Mouse (Mus musculus): ENCODE results near the gene Exoc8. TPM values are rescaled to one million over a fixed set of nuclear protein-coding genes. Genes with fewer than 3 reads are reported as not detected.

The Exoc8 gene
- polyA plus RNA-seq (2014; fragmentation: Nextera tagmentation; extraction: Ambion mirVana), result 7.0 and 8.1 TPM in 2 replicates

DNA sequence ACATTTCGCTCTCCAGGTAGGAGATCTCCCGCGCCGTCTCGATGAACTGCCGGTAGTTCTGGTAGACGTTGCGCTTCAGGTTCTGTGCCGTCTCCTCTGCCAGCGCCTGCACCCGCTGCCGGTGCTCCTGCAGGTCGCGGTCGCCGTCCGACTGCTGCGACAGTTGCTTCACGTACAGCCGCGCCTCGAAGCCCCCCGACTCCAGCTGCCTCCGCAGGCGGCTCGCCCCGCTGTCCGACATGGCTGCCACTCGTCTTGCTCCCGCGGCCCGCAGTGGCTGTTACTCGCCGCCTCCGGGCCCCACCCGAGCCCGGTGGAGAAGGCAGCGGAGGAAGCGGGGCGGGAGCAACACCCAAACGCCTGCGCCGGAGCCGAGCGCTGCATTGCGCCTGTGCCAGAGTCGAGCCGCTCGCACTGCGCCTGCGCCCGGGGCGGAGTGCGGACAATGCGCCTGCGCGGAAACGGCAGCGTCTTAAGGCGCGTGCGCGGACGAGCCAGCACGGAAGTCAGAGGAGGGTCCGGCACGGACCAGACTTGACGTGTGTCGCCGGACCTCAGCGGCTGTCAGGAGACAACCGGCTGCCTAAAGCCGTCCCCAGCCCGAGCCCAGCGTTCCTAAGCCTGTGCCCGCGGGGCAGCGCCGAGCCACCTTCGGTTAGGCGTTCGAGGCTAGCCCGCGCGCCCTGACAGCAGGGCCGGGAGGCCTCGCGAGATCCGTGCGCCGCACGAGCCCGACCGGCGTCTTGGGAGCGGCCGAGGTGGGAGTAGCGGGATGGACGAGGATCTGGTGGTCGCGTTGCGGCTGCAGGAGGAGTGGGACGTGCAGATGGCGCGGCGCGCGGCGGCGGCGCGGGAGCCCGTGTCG, at the start of gene Exoc8, which contains the start of gene Sprtn:
Gene Exoc8, minus strand, starts transcription at position 320 of the 865 bp plus-strand sequence.
Gene Sprtn, plus strand, starts transcription at position 501 of the 865 bp plus-strand sequence.
- H3K9me3 ChIP-seq (ENCODE audit: control insufficient read depth, low read length), result no peaks in the 10 kb centered on the region
- H3K4me3 ChIP-seq (ENCODE audit: low read depth, low read length), result peak within 1 kb of the TSS; percentile 86
- H3K27me3 ChIP-seq (ENCODE audit: control insufficient read depth, insufficient read depth, low read length), result no peaks in the 10 kb centered on the region
- H3K4me1 ChIP-seq (ENCODE audit: control insufficient read depth, insufficient read depth, low read length), result peaks cover 11% of the 10 kb centered on the region
- DNase-seq (ENCODE audit: low spot score) (peak; percentile 98), ATAC-seq (ENCODE audit: insufficient number of reproducible peaks, low FRiP score, low TSS enrichment, low read depth) (peak; percentile 82)
- WGBS, result under 1% methylated on average over 112 of the region's 114 CpGs
- H3K9ac ChIP-seq (ENCODE audit: low read length), result peak within 1 kb of the TSS; percentile 66
- peak within 1 kb of the TSS; percentile 81 for H3K4me2 ChIP-seq (ENCODE audit: low read depth, severe bottlenecking)
- H3K36me3 ChIP-seq (ENCODE audit: control insufficient read depth, insufficient read depth, low read length), result peaks cover 9% of the 10 kb centered on the region; the same call in 1 of the 2 replicates
- H3K27ac ChIP-seq (replicated peaks; ENCODE audit: low read depth, low read length), result no peak within 1 kb of the TSS; the same call in 1 of the 2 replicates

GRCm38 (mm10) chr8:124944406-124944805, 46.9 kb upstream of the Exoc8 start:
- DNase-seq (ENCODE audit: low spot score) (no peak), ATAC-seq (ENCODE audit: insufficient number of reproducible peaks, low FRiP score, low TSS enrichment, low read depth) (no peak)
- Histone ChIP-seq H3K4me1 (ENCODE audit: control insufficient read depth, insufficient read depth, low read length) (peaks cover 7% of the 10 kb centered on the region), H3K9me3 (ENCODE audit: control insufficient read depth, low read length) (no peaks in the 10 kb centered on the region), H3K4me3 (ENCODE audit: low read depth, low read length) (no peak overlapping the region), H3K36me3 (ENCODE audit: control insufficient read depth, insufficient read depth, low read length) (no peaks in the 10 kb centered on the region), H3K27me3 (ENCODE audit: control insufficient read depth, insufficient read depth, low read length) (no peaks in the 10 kb centered on the region), H3K9ac (ENCODE audit: low read length) (no peak overlapping the region), H3K4me2 (ENCODE audit: low read depth, severe bottlenecking) (no peak overlapping the region), H3K27ac (replicated peaks; ENCODE audit: low read depth, low read length) (no peak overlapping the region)
- whole genome bisulfite sequencing, result 56% methylated on average over 7 of the region's 7 CpGs

- H3K4me2 ChIP-seq (ENCODE audit: low read depth, severe bottlenecking), result no peak overlapping the region
- H3K27me3 ChIP-seq (ENCODE audit: control insufficient read depth, insufficient read depth, low read length), result no peaks in the 10 kb centered on the region
- no peak overlapping the region for H3K4me3 ChIP-seq (ENCODE audit: low read depth, low read length)
- no peaks in the 10 kb centered on the region for H3K9me3 ChIP-seq (ENCODE audit: control insufficient read depth, low read length)
- no peak for ATAC-seq (ENCODE audit: insufficient number of reproducible peaks, low FRiP score, low TSS enrichment, low read depth)
- no peak overlapping the region for H3K27ac ChIP-seq (replicated peaks; ENCODE audit: low read depth, low read length)
- WGBS, result 87% methylated on average over 6 of the region's 6 CpGs
- no peak overlapping the region for H3K9ac ChIP-seq (ENCODE audit: low read length)
- H3K36me3 ChIP-seq (ENCODE audit: control insufficient read depth, insufficient read depth, low read length), result no peaks in the 10 kb centered on the region
- H3K4me1 ChIP-seq (ENCODE audit: control insufficient read depth, insufficient read depth, low read length), result peaks cover 7% of the 10 kb centered on the region
- no peak for DNase-seq (ENCODE audit: low spot score)
Measured at GRCm38 (mm10) chr8:124943801-124944200, 46.3 kb upstream of the Exoc8 start.

DNA sequence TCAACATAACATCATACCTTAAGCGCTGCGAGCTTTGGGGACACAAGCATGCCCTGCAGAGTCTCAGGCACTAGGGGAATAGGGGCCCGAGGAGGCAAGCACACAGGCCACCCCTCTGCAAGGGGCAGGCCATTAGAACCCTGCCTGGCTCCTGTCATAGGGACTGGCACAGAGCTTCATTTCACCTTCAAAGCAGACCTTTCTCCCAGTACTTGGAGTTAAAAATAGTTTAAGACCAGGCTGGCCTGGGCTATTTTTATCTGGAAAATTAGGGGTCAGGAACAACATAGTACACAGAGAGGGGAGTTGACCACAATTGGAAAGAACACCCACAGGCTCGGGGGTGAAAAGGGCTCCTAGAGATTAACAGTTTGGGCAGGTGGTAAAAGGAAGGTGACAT, 39.8 kb upstream of the Exoc8 start:
- H3K36me3 ChIP-seq (ENCODE audit: control insufficient read depth, insufficient read depth, low read length), result no peaks in the 10 kb centered on the region
- no peak overlapping the region for H3K27ac ChIP-seq (replicated peaks; ENCODE audit: low read depth, low read length)
- no peaks in the 10 kb centered on the region for H3K27me3 ChIP-seq (ENCODE audit: control insufficient read depth, insufficient read depth, low read length)
- ATAC-seq (ENCODE audit: insufficient number of reproducible peaks, low FRiP score, low TSS enrichment, low read depth), result no peak
- H3K4me2 ChIP-seq (ENCODE audit: low read depth, severe bottlenecking), result no peak overlapping the region
- DNase-seq (ENCODE audit: low spot score), result no peak
- H3K4me1 ChIP-seq (ENCODE audit: control insufficient read depth, insufficient read depth, low read length), result no peaks in the 10 kb centered on the region
- WGBS, result 90% methylated on average over 4 of the region's 4 CpGs
- H3K4me3 ChIP-seq (ENCODE audit: low read depth, low read length), result no peak overlapping the region
- H3K9me3 ChIP-seq (ENCODE audit: control insufficient read depth, low read length), result no peaks in the 10 kb centered on the region
- no peak overlapping the region for H3K9ac ChIP-seq (ENCODE audit: low read length)

DNA sequence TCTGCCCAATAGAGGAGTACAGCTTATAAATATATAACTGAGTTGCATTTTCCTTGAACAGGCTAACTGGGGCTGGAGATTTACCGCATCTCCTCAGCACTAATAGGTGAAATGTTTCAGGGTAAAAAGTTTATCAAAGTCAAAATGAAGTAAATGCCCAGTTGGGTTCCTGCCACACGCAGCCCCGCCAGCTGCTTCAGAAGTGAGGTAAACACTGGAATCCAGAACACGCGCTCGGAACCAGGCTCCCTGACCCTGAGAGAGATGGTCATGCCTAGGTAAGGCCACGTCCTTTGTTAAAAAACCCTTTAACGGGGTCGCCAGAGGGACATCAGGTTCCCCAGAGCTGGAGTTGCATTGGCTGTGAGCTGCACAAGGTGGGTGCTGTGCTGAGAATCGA, 39.2 kb upstream of the Exoc8 start:
- H3K9ac ChIP-seq (ENCODE audit: low read length), result no peak overlapping the region
- H3K9me3 ChIP-seq (ENCODE audit: control insufficient read depth, low read length), result no peaks in the 10 kb centered on the region
- H3K36me3 ChIP-seq (ENCODE audit: control insufficient read depth, insufficient read depth, low read length), result no peaks in the 10 kb centered on the region
- DNase-seq (ENCODE audit: low spot score) (no peak), ATAC-seq (ENCODE audit: insufficient number of reproducible peaks, low FRiP score, low TSS enrichment, low read depth) (no peak)
- no peak overlapping the region for H3K4me3 ChIP-seq (ENCODE audit: low read depth, low read length)
- no peaks in the 10 kb centered on the region for H3K27me3 ChIP-seq (ENCODE audit: control insufficient read depth, insufficient read depth, low read length)
- no peaks in the 10 kb centered on the region for H3K4me1 ChIP-seq (ENCODE audit: control insufficient read depth, insufficient read depth, low read length)
- 96% methylated on average over 10 of the region's 10 CpGs for WGBS
- no peak overlapping the region for H3K4me2 ChIP-seq (ENCODE audit: low read depth, severe bottlenecking)
- H3K27ac ChIP-seq (replicated peaks; ENCODE audit: low read depth, low read length), result no peak overlapping the region

DNA sequence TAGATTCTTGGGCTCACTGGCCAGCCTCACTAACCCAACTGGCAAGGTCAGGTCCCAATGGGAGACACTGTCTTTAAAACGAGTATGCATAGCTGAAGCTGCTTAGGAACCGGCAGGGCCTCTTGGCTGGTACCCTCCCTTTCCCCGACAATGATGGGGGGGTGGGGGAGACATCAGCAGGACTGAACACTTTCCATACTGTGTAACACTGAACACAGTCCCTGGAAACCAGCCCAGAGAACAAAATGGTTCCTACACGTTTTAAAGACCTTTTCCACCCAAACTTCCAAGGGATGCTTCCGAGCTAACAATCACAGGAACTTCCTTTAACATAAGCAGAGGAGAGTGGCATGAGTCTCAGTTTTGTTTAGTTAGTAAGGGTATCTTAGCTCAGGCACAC, 37.6 kb upstream of the Exoc8 start:
- no peaks in the 10 kb centered on the region for H3K36me3 ChIP-seq (ENCODE audit: control insufficient read depth, insufficient read depth, low read length)
- 91% methylated on average over 5 of the region's 5 CpGs for WGBS

GRCm38 (mm10) chr8:124932435-124932834, 34.9 kb upstream of the Exoc8 start:
- no peak overlapping the region for H3K9ac ChIP-seq (ENCODE audit: low read length)
- no peaks in the 10 kb centered on the region for H3K9me3 ChIP-seq (ENCODE audit: control insufficient read depth, low read length)
- DNase-seq (ENCODE audit: low spot score), result no peak
- H3K4me1 ChIP-seq (ENCODE audit: control insufficient read depth, insufficient read depth, low read length), result no peaks in the 10 kb centered on the region
- 84% methylated on average over 3 of the region's 3 CpGs for WGBS
- no peak overlapping the region for H3K4me2 ChIP-seq (ENCODE audit: low read depth, severe bottlenecking)
- ATAC-seq (ENCODE audit: insufficient number of reproducible peaks, low FRiP score, low TSS enrichment, low read depth), result no peak
- no peaks in the 10 kb centered on the region for H3K36me3 ChIP-seq (ENCODE audit: control insufficient read depth, insufficient read depth, low read length)
- H3K27ac ChIP-seq (replicated peaks; ENCODE audit: low read depth, low read length), result no peak overlapping the region
- H3K27me3 ChIP-seq (ENCODE audit: control insufficient read depth, insufficient read depth, low read length), result no peaks in the 10 kb centered on the region
- no peak overlapping the region for H3K4me3 ChIP-seq (ENCODE audit: low read depth, low read length)

More for the DNA sequence above, 37.6 kb upstream of the Exoc8 start:
- H3K9ac ChIP-seq (ENCODE audit: low read length), result no peak overlapping the region
- no peaks in the 10 kb centered on the region for H3K9me3 ChIP-seq (ENCODE audit: control insufficient read depth, low read length)
- no peak overlapping the region for H3K27ac ChIP-seq (replicated peaks; ENCODE audit: low read depth, low read length)
- DNase-seq (ENCODE audit: low spot score) (no peak), ATAC-seq (ENCODE audit: insufficient number of reproducible peaks, low FRiP score, low TSS enrichment, low read depth) (no peak)
- no peak overlapping the region for H3K4me2 ChIP-seq (ENCODE audit: low read depth, severe bottlenecking)
- no peaks in the 10 kb centered on the region for H3K4me1 ChIP-seq (ENCODE audit: control insufficient read depth, insufficient read depth, low read length)
- H3K27me3 ChIP-seq (ENCODE audit: control insufficient read depth, insufficient read depth, low read length), result no peaks in the 10 kb centered on the region
- H3K4me3 ChIP-seq (ENCODE audit: low read depth, low read length), result no peak overlapping the region

GRCm38 (mm10) chr8:124930649-124931048, 33.1 kb upstream of the Exoc8 start:
- DNase-seq (ENCODE audit: low spot score) (no peak), ATAC-seq (ENCODE audit: insufficient number of reproducible peaks, low FRiP score, low TSS enrichment, low read depth) (no peak)
- 79% methylated on average over 4 of the region's 4 CpGs for WGBS
- no peak overlapping the region for H3K27ac ChIP-seq (replicated peaks; ENCODE audit: low read depth, low read length)
- H3K4me3 ChIP-seq (ENCODE audit: low read depth, low read length), result no peak overlapping the region
- H3K36me3 ChIP-seq (ENCODE audit: control insufficient read depth, insufficient read depth, low read length), result no peaks in the 10 kb centered on the region
- H3K9me3 ChIP-seq (ENCODE audit: control insufficient read depth, low read length), result no peaks in the 10 kb centered on the region
- H3K4me2 ChIP-seq (ENCODE audit: low read depth, severe bottlenecking), result no peak overlapping the region
- H3K4me1 ChIP-seq (ENCODE audit: control insufficient read depth, insufficient read depth, low read length), result no peaks in the 10 kb centered on the region
- H3K27me3 ChIP-seq (ENCODE audit: control insufficient read depth, insufficient read depth, low read length), result no peaks in the 10 kb centered on the region
- H3K9ac ChIP-seq (ENCODE audit: low read length), result no peak overlapping the region
